Mouse (Mus musculus): Measurements from ENCODE around the gene Cacnb2. TPM values are rescaled to one million over a fixed set of nuclear protein-coding genes. Genes with fewer than 3 reads are reported as not detected.

Gene Cacnb2
- polyA plus RNA-seq, 1 experiment from 2014 or later = 2.8 TPM

DNA sequence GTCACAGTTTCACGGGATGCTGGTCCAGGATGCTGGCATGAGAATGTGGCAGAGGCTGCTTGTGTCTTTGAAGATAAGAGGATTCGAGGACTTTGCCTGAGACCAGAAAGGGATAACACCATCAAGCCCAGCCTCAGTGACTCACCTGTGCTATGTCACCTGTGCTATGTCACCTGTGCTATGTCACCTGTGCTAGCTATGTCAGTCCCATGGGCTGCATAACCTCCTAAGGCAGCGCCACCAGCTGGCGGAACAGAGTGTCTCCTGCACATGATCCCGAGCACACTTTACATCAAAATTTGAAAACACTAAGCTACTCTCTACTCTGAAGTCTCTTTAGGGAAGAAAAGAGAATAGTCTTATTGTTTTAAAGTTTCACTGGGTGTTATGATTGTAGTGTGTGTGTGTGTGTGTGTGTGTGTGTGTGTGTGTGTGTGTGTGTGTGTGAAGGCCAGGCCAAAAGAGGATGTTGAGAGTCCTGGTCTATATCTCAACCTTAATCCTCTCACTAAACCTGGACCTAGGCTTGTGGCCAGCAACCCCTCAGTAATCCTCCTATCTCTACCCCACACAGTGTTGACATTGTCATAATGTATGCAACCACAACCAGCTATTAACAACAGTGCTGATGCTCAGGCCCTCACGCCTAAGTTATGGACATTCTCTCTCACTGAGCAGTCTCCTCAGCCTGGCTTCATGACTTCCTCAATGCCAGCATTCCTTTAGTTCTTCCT, 17.4 kb downstream of the Cacnb2 start:
- Histone ChIP-seq H3K36me3 (no peaks in the 10 kb centered on the region), H3K9me3 (no peaks in the 10 kb centered on the region), H3K27ac (no peak overlapping the region), H3K4me1 (no peaks in the 10 kb centered on the region), H3K27me3 (no peaks in the 10 kb centered on the region), H3K4me2 (no peak overlapping the region), H3K9ac (no peak overlapping the region), H3K4me3 (no peak overlapping the region)
- no peak for ATAC-seq (ENCODE audit: insufficient number of reproducible peaks, low FRiP score, low TSS enrichment, low read depth)
- 81% methylated on average over 6 of the region's 6 CpGs for WGBS

GRCm38 (mm10) chr2:14620891-14621290, 18.0 kb downstream of the Cacnb2 start:
- Histone ChIP-seq H3K27ac (no peak overlapping the region), H3K9ac (no peak overlapping the region), H3K4me1 (no peaks in the 10 kb centered on the region), H3K36me3 (no peaks in the 10 kb centered on the region), H3K9me3 (no peaks in the 10 kb centered on the region), H3K27me3 (no peaks in the 10 kb centered on the region), H3K4me2 (no peak overlapping the region), H3K4me3 (no peak overlapping the region)
- WGBS = 72% methylated on average over 4 of the region's 4 CpGs
- ATAC-seq (ENCODE audit: insufficient number of reproducible peaks, low FRiP score, low TSS enrichment, low read depth) = no peak

- Histone ChIP-seq H3K36me3 (no peaks in the 10 kb centered on the region), H3K27me3 (no peaks in the 10 kb centered on the region), H3K4me3 (no peak overlapping the region), H3K4me1 (no peaks in the 10 kb centered on the region), H3K9me3 (no peaks in the 10 kb centered on the region), H3K27ac (no peak overlapping the region), H3K9ac (no peak overlapping the region), H3K4me2 (no peak overlapping the region)
- ATAC-seq (ENCODE audit: insufficient number of reproducible peaks, low FRiP score, low TSS enrichment, low read depth) = no peak
- 92% methylated on average over 5 of the region's 5 CpGs for WGBS
These were observed 20.9 kb downstream of the Cacnb2 start for GRCm38 (mm10) chr2:14623820-14624219.

DNA sequence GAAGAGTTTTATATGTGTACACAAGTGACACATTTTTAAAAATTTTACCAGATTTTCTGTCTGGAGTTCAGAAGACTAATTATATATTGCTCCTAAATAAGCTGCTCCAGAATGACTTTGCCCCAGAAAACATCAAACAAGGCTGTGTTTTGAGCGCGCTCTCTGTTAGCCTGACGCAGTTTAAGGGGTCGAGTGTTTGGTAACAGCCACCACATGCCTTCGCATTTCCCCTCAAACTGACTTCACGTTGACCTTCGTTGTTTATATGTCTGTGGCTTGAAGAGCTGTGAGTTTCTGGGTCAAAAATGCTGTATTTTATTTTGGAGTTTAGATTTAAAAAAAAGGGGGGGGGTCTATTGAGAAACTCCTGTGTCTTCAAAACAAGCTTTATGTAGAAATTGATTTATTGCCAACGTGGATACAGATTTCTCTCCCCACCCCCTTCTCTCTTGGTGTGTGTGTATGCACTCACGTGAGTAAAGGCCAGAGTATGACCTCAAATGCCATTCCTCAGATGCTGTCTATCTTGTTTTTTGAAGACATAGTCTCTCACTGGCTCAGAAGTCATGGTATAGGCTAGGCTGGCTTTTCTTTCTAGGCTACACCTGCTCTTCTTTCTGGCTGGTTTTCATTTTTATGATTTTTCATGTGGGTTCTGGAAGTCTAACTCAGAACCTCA, 27.1 kb downstream of the Cacnb2 start:
- Histone ChIP-seq H3K36me3 (no peaks in the 10 kb centered on the region), H3K4me3 (no peak overlapping the region), H3K4me1 (no peaks in the 10 kb centered on the region), H3K27me3 (no peaks in the 10 kb centered on the region), H3K4me2 (no peak overlapping the region), H3K9ac (no peak overlapping the region), H3K9me3 (no peaks in the 10 kb centered on the region), H3K27ac (no peak overlapping the region)
- no peak for ATAC-seq (ENCODE audit: insufficient number of reproducible peaks, low FRiP score, low TSS enrichment, low read depth)
- WGBS = 48% methylated on average over 9 of the region's 9 CpGs

GRCm38 (mm10) chr2:14631590-14631989, 28.7 kb downstream of the Cacnb2 start:
- no peaks in the 10 kb centered on the region for H3K36me3 ChIP-seq
- H3K4me1 ChIP-seq = no peaks in the 10 kb centered on the region
- WGBS = 79% methylated on average over 1 of the region's 1 CpGs
- H3K4me2 ChIP-seq = no peak overlapping the region
- no peak for ATAC-seq (ENCODE audit: insufficient number of reproducible peaks, low FRiP score, low TSS enrichment, low read depth)
- no peak overlapping the region for H3K27ac ChIP-seq
- no peaks in the 10 kb centered on the region for H3K27me3 ChIP-seq
- H3K9ac ChIP-seq = no peak overlapping the region
- H3K4me3 ChIP-seq = no peak overlapping the region
- H3K9me3 ChIP-seq = no peaks in the 10 kb centered on the region

- H3K4me2 ChIP-seq = no peak overlapping the region
- H3K27ac ChIP-seq = no peak overlapping the region
- H3K4me1 ChIP-seq = no peaks in the 10 kb centered on the region
- WGBS = 89% methylated on average over 2 of the region's 2 CpGs
- no peak overlapping the region for H3K4me3 ChIP-seq
- H3K9me3 ChIP-seq = no peaks in the 10 kb centered on the region
- no peaks in the 10 kb centered on the region for H3K27me3 ChIP-seq
- no peak for ATAC-seq (ENCODE audit: insufficient number of reproducible peaks, low FRiP score, low TSS enrichment, low read depth)
- H3K36me3 ChIP-seq = no peaks in the 10 kb centered on the region
- H3K9ac ChIP-seq = no peak overlapping the region
These were observed 30.3 kb downstream of the Cacnb2 start for GRCm38 (mm10) chr2:14633202-14633601.

DNA sequence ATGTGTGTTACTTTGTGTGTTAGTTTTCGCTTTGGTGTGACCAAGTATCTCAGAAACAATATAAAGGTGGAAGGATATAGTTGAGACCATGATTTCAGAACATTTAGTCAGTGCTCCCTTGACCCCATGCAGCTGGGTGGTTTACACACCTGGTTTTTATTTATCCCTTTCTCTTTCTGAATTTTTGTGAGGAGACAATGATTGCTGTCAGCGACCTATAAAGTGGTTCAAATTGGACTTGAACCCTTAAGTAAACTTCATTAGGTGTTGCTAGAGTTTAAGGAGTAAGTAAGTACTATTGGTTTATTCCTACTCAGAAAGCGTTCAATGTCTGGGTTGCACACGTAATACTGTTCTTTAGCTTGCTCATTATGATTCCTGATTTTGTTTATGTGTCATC, 36.4 kb downstream of the Cacnb2 start:
- no peak for ATAC-seq (ENCODE audit: insufficient number of reproducible peaks, low FRiP score, low TSS enrichment, low read depth)
- Histone ChIP-seq H3K27me3 (no peaks in the 10 kb centered on the region), H3K27ac (no peak overlapping the region), H3K9ac (no peak overlapping the region), H3K4me3 (no peak overlapping the region), H3K4me2 (no peak overlapping the region), H3K36me3 (no peaks in the 10 kb centered on the region), H3K4me1 (peaks cover 7% of the 10 kb centered on the region), H3K9me3 (no peaks in the 10 kb centered on the region)
- WGBS = 58% methylated on average over 4 of the region's 4 CpGs

DNA sequence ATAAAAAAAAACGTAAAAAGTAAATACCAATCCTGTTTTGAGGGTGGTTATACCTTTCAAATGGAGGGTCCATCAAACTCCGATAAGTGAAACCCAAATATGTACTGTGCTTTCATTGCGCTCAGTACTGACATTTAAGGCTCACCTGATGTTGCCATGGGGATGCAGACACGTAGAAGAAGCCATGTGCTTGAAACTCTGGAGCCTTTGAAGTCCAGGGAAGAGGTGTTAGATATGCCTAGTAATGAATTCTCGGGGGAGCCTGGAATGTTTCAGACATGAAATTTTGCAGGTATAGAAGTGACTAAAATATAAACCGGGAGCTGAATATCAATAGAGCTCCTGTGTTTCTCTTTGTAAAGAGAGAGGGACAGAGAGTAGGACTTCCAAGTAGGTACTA, 37.0 kb downstream of the Cacnb2 start:
- no peaks in the 10 kb centered on the region for H3K27me3 ChIP-seq
- peaks cover 7% of the 10 kb centered on the region for H3K4me1 ChIP-seq
- 63% methylated on average over 6 of the region's 6 CpGs for WGBS
- no peak for ATAC-seq (ENCODE audit: insufficient number of reproducible peaks, low FRiP score, low TSS enrichment, low read depth)
- no peak overlapping the region for H3K4me2 ChIP-seq
- no peak overlapping the region for H3K4me3 ChIP-seq
- H3K9me3 ChIP-seq = no peaks in the 10 kb centered on the region
- H3K36me3 ChIP-seq = no peaks in the 10 kb centered on the region
- no peak overlapping the region for H3K9ac ChIP-seq
- H3K27ac ChIP-seq = no peak overlapping the region

DNA sequence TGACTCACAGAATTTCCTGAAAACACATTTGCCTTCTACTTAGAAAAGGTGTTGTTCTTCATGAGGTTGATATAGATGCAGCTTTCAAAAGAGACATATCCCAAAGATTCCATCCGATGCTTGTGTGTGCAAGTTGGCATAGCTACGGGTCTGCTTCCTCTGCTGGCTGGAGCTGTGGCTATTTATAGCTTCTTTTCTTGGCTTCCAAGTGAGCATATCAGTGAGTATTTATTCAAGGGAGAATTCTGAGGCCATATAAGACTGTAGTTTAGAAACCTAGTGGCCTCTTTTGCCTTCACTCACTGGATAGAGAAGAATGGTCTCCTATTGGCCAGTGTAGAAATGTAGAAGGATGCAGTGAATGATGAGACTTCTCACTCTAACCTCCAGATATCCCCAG, 38.2 kb downstream of the Cacnb2 start:
- 42% methylated on average over 2 of the region's 2 CpGs for WGBS
- Histone ChIP-seq H3K27ac (no peak overlapping the region), H3K4me2 (no peak overlapping the region)

GRCm38 (mm10) chr2:14651268-14651667, 48.4 kb downstream of the Cacnb2 start:
- no peak overlapping the region for H3K4me2 ChIP-seq
- no peaks in the 10 kb centered on the region for H3K9me3 ChIP-seq
- no peaks in the 10 kb centered on the region for H3K27me3 ChIP-seq
- WGBS = 65% methylated on average over 2 of the region's 2 CpGs
- ATAC-seq (ENCODE audit: insufficient number of reproducible peaks, low FRiP score, low TSS enrichment, low read depth) = peak; percentile 48; the same call in 1 of the 2 replicates
- H3K36me3 ChIP-seq = no peaks in the 10 kb centered on the region
- peaks cover 5% of the 10 kb centered on the region for H3K4me1 ChIP-seq
- H3K4me3 ChIP-seq = no peak overlapping the region
- H3K27ac ChIP-seq = no peak overlapping the region
- no peak overlapping the region for H3K9ac ChIP-seq

More for the DNA sequence above, 38.2 kb downstream of the Cacnb2 start:
- no peak for ATAC-seq (ENCODE audit: insufficient number of reproducible peaks, low FRiP score, low TSS enrichment, low read depth)
- Histone ChIP-seq H3K27me3 (no peaks in the 10 kb centered on the region), H3K4me3 (no peak overlapping the region), H3K9ac (no peak overlapping the region), H3K36me3 (no peaks in the 10 kb centered on the region), H3K9me3 (no peaks in the 10 kb centered on the region), H3K4me1 (peaks cover 7% of the 10 kb centered on the region)

DNA sequence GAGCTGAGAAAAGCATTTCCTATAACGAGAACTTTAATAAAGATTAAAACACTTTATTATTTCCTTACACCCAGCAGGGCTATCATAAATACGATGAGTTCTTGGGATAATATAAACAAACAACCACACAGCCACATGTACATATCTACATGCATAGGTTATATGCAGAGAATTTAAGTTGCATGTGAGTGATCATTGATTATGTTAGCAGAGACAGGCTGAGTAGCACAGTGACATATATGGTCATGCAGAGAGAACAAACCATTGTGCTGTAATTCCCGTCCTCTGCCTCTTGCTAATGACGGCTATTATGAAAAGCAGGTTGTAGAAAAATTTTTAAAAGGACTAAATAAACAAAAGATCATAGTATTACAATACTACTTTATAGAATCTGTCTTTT, 53.8 kb downstream of the Cacnb2 start:
- no peak for ATAC-seq (ENCODE audit: insufficient number of reproducible peaks, low FRiP score, low TSS enrichment, low read depth)
- WGBS = 47% methylated on average over 4 of the region's 4 CpGs
- H3K4me3 ChIP-seq = no peak overlapping the region
- no peaks in the 10 kb centered on the region for H3K36me3 ChIP-seq
- H3K9me3 ChIP-seq = no peaks in the 10 kb centered on the region
- H3K4me2 ChIP-seq = no peak overlapping the region
- H3K27ac ChIP-seq = no peak overlapping the region
- H3K9ac ChIP-seq = no peak overlapping the region
- no peaks in the 10 kb centered on the region for H3K27me3 ChIP-seq
- no peaks in the 10 kb centered on the region for H3K4me1 ChIP-seq

GRCm38 (mm10) chr2:14657205-14657844, 54.4 kb downstream of the Cacnb2 start:
- no peak for ATAC-seq (ENCODE audit: insufficient number of reproducible peaks, low FRiP score, low TSS enrichment, low read depth)
- no peaks in the 10 kb centered on the region for H3K9me3 ChIP-seq
- 64% methylated on average over 3 of the region's 3 CpGs for WGBS
- H3K9ac ChIP-seq = no peak overlapping the region
- H3K36me3 ChIP-seq = no peaks in the 10 kb centered on the region
- no peak overlapping the region for H3K4me3 ChIP-seq
- H3K27me3 ChIP-seq = no peaks in the 10 kb centered on the region
- H3K4me1 ChIP-seq = no peaks in the 10 kb centered on the region
- no peak overlapping the region for H3K4me2 ChIP-seq
- no peak overlapping the region for H3K27ac ChIP-seq
